Mouse (Mus musculus) spleen, adult 2 months (tissue): ENCODE results near the gene Ccl3.

ENCODE experiments used
- CTCF ChIP-seq: fragments of 200-500 bp; IDR thresholded peaks from 2 replicates; pipeline ENCODE4 v1.5.1; 2011; ENCODE audit warnings: mild to moderate bottlenecking, inconsistent platforms; ENCODE audit not compliant: insufficient read depth, insufficient read length, insufficient replicate concordance; ENCODE audit errors: extremely low read depth
- POLR2A ChIP-seq: fragments of 200-500 bp; IDR thresholded peaks from 2 replicates; pipeline ENCODE4 v1.6.1; 2011; ENCODE audit warnings: low read depth, low read length, inconsistent platforms

DNA sequence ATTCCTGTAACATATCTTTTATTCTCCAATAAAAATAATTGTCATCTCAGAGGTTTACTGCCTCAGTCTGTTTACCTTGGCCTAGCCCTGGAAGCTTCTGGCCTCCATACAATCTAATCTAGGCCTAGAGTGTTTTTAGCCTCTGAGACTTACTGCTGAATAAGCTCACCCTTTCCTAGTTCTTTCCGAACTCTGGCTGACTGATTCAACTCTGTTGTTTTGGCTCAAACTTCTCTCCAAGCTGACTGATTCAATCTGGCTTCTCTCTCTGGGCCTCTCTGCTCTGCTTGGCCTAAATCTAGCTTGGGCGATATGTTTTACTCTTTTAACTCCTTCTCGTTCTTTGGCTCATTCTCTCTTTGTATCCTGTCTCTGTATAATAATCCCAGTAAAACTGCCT lies 50.2 kb downstream of the Ccl3 start:
- TF ChIP-seq POLR2A (no peak), CTCF (no peak)
